Mouse (Mus musculus) thymus, adult 2 months (tissue): ENCODE data around the gene Sec14l1.

ENCODE experiments used
- CTCF ChIP-seq: fragments of 200-500 bp; IDR thresholded peaks from 2 replicates; pipeline ENCODE4 v1.5.1; 2012; ENCODE audit warnings: mild to moderate bottlenecking, control low read depth, low read length, moderate library complexity, borderline replicate concordance; ENCODE audit not compliant: control insufficient read depth, poor library complexity, insufficient read depth; ENCODE audit errors: extremely low read depth
- POLR2A ChIP-seq: fragments of 200-500 bp; IDR thresholded peaks from 2 replicates; pipeline ENCODE4 v1.6.1; 2012; ENCODE audit warnings: mild to moderate bottlenecking, low read length, control low read depth, moderate library complexity; ENCODE audit not compliant: control insufficient read depth, poor library complexity, insufficient read depth; ENCODE audit errors: extremely low read depth

- TF ChIP-seq POLR2A, result no peak
- TF ChIP-seq CTCF, result no peak
Measured at GRCm38 (mm10) chr11:117124539-117124938, 9.6 kb downstream of the Sec14l1 start.
